Mouse (Mus musculus) forebrain, embryonic 15.5 days (tissue): ENCODE measurements around the gene Efna5. TPM values are rescaled to one million over a fixed set of nuclear protein-coding genes. Genes with fewer than 3 reads are reported as not detected.

ENCODE experiments used
- ATAC-seq: fragments of 200-750 bp; cut with Nextera tagmentation; replicated peaks from 2 replicates; pipeline ENCODE4 v1.8.0; 2017; ENCODE audit warnings: mild to moderate bottlenecking, moderate TSS enrichment, moderate library complexity
- H3K27ac ChIP-seq: fragments of 300-500 bp; sonication (generic); replicated peaks from 2 replicates; pipeline ENCODE4 v1.5.1; 2015; ENCODE audit warnings: mild to moderate bottlenecking, inconsistent platforms
- H3K27me3 ChIP-seq: fragments of 300-500 bp; sonication (generic); 2 replicates; pipeline ENCODE4 v1.6.1; 2015; ENCODE audit warnings: inconsistent platforms
- H3K36me3 ChIP-seq: fragments of 300-500 bp; sonication (generic); 2 replicates; pipeline ENCODE4 v1.6.1; 2015; ENCODE audit warnings: mild to moderate bottlenecking, inconsistent platforms
- H3K4me1 ChIP-seq: fragments of 300-500 bp; sonication (generic); 2 replicates; pipeline ENCODE4 v1.6.1; 2015; ENCODE audit warnings: inconsistent platforms
- H3K4me2 ChIP-seq: fragments of 300-500 bp; sonication (generic); replicated peaks from 2 replicates; pipeline ENCODE4 v1.6.1; 2015; ENCODE audit warnings: mild to moderate bottlenecking, inconsistent platforms
- H3K4me3 ChIP-seq: fragments of 300-500 bp; sonication (generic); 2 replicates; pipeline ENCODE4 v1.5.1; 2015; ENCODE audit warnings: mild to moderate bottlenecking, inconsistent platforms
- H3K9ac ChIP-seq: fragments of 300-500 bp; sonication (generic); replicated peaks from 2 replicates; pipeline ENCODE4 v1.6.1; 2015; ENCODE audit warnings: mild to moderate bottlenecking, inconsistent platforms
- H3K9me3 ChIP-seq: fragments of 300-500 bp; sonication (generic); 2 replicates; pipeline ENCODE4 v1.6.1; 2016; ENCODE audit warnings: inconsistent platforms
- WGBS: fragments of 180-500 bp; shearing (Covaris S2); methylation state at CpG from one replicate; pipeline ENCODE4 v1.1.7; 2015; ENCODE audit warnings: mixed read lengths; 5-methylcytosine and 5-hydroxymethylcytosine counted together
- polyA plus RNA-seq: library from polyadenylated mRNA; unstranded; fragments of >200 nt; fragmentation: Nextera tagmentation; extraction: Ambion mirVana; gene quantifications from 2 replicates; pipeline ENCODE4 v1.2.1, GENCODE M21; 2015

Gene Efna5
- polyA plus RNA-seq, result 19.7 and 24.6 TPM in 2 replicates

DNA sequence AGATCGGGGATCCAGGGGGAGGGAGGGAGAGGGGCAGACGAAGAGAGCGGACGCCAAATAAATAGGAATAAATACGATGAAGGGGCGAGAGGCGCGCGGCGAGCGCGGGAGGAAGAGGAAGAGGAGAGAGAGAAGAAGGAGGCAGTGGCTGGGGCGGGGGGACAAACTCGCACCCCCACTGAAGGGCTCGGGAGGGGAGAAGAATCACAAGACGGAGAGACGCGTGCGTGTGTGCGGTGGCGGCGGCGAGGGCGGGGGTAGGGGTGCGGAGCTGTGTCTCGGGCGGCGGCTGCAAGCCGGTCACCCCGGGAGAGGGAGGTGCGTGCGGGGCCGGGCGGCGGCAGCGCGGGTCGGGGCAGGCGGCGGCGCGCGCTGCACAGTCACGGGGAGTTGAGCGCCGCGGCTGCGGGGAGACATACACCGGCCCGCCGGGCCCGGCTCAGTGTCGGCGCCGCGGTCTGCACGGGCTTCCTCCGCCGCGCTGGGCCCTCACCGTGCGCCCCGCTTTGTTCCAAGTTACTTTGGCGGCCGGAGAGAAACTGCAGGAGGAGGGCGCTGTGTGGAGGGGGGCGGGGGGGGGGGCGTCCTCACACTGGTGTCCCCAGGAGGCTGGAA, at the start of gene Efna5:
Gene Efna5, minus strand, starts transcription at position 142 of the 615 bp plus-strand sequence.
- peaks cover 20% of the 10 kb centered on the region for H3K4me1 ChIP-seq
- peak within 1 kb of the TSS; percentile 78 for H3K9ac ChIP-seq
- WGBS, result under 1% methylated on average over 29 of the region's 68 CpGs
- no peaks in the 10 kb centered on the region for H3K36me3 ChIP-seq
- H3K9me3 ChIP-seq, result no peaks in the 10 kb centered on the region
- H3K27ac ChIP-seq, result peak within 1 kb of the TSS; percentile 86
- peak within 1 kb of the TSS; percentile 98 for H3K4me2 ChIP-seq
- H3K27me3 ChIP-seq, result peaks cover 25% of the 10 kb centered on the region; the same call in 1 of the 2 replicates
- peak; percentile 49 for ATAC-seq
- peak within 1 kb of the TSS; percentile 75 for H3K4me3 ChIP-seq

GRCm38 (mm10) chr17:62915304-62915703, 34.2 kb upstream of the Efna5 start:
- no peak for ATAC-seq
- no peaks in the 10 kb centered on the region for H3K36me3 ChIP-seq
- H3K27me3 ChIP-seq, result no peaks in the 10 kb centered on the region
- no peak overlapping the region for H3K9ac ChIP-seq
- WGBS, result 84% methylated on average over 4 of the region's 4 CpGs
- H3K4me1 ChIP-seq, result no peaks in the 10 kb centered on the region
- H3K9me3 ChIP-seq, result no peaks in the 10 kb centered on the region
- H3K27ac ChIP-seq, result no peak overlapping the region
- H3K4me2 ChIP-seq, result no peak overlapping the region
- H3K4me3 ChIP-seq, result no peak overlapping the region

- H3K27me3 ChIP-seq, result no peaks in the 10 kb centered on the region
- no peaks in the 10 kb centered on the region for H3K36me3 ChIP-seq
- no peak overlapping the region for H3K9ac ChIP-seq
- 61% methylated on average over 16 of the region's 16 CpGs for WGBS
- H3K9me3 ChIP-seq, result no peaks in the 10 kb centered on the region
- no peak overlapping the region for H3K4me2 ChIP-seq
- no peak overlapping the region for H3K27ac ChIP-seq
- H3K4me1 ChIP-seq, result no peaks in the 10 kb centered on the region
- no peak overlapping the region for H3K4me3 ChIP-seq
- ATAC-seq, result no peak
Observed at GRCm38 (mm10) chr17:62905692-62906445, 24.8 kb upstream of the Efna5 start.

GRCm38 (mm10) chr17:62899066-62899465, 17.9 kb upstream of the Efna5 start:
- Histone ChIP-seq H3K9me3 (no peaks in the 10 kb centered on the region), H3K27ac (no peak overlapping the region), H3K4me1 (no peaks in the 10 kb centered on the region), H3K27me3 (no peaks in the 10 kb centered on the region), H3K9ac (no peak overlapping the region), H3K4me3 (no peak overlapping the region), H3K4me2 (no peak overlapping the region), H3K36me3 (no peaks in the 10 kb centered on the region)
- WGBS, result 87% methylated on average over 6 of the region's 6 CpGs
- ATAC-seq, result no peak

GRCm38 (mm10) chr17:62889991-62890390, 8.9 kb upstream of the Efna5 start:
- H3K4me2 ChIP-seq, result no peak overlapping the region
- H3K4me1 ChIP-seq, result no peaks in the 10 kb centered on the region
- no peaks in the 10 kb centered on the region for H3K9me3 ChIP-seq
- no peak overlapping the region for H3K4me3 ChIP-seq
- H3K9ac ChIP-seq, result no peak overlapping the region
- no peaks in the 10 kb centered on the region for H3K36me3 ChIP-seq
- no peak overlapping the region for H3K27ac ChIP-seq
- WGBS, result 89% methylated on average over 5 of the region's 5 CpGs
- H3K27me3 ChIP-seq, result no peaks in the 10 kb centered on the region
- no peak for ATAC-seq

DNA sequence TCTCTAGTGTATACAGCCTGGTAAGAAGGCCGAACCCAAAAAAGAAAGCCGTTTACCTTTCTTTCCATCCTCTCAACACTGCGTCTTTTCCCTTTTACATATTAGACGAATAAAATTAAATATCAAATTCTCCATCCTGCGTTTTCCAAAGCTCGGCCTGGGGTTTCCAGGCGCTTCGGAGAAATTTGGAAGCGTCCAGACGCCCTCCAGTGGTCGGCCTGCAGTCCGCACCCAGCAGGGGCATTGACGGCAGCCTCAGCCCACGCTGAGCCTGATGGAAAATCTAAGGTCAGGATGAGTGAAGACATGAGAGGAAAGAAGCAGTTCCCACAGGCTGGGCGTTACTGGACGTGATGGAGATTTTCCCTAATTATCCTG, 3.0 kb upstream of the Efna5 start:
- Histone ChIP-seq H3K9ac (peak overlapping the region; percentile 78), H3K27me3 (0 out of 2 replicates have a peak, but pooled peaks cover 3% of the 10 kb centered on the region), H3K36me3 (no peaks in the 10 kb centered on the region), H3K9me3 (no peaks in the 10 kb centered on the region), H3K4me3 (peak overlapping the region; percentile 75), H3K4me1 (peaks cover 17% of the 10 kb centered on the region), H3K27ac (peak overlapping the region; percentile 53), H3K4me2 (peak overlapping the region; percentile 98)
- peak; percentile 17; the same call in 1 of the 2 replicates for ATAC-seq
- WGBS, result under 1% methylated on average over 16 of the region's 16 CpGs

- peak overlapping the region; percentile 75 for H3K4me3 ChIP-seq
- peak overlapping the region; percentile 53 for H3K27ac ChIP-seq
- no peaks in the 10 kb centered on the region for H3K9me3 ChIP-seq
- no peaks in the 10 kb centered on the region for H3K36me3 ChIP-seq
- peak overlapping the region; percentile 98 for H3K4me2 ChIP-seq
- ATAC-seq, result peak; percentile 26
- H3K27me3 ChIP-seq, result 0 out of 2 replicates have a peak, but pooled peaks cover 8% of the 10 kb centered on the region
- peaks cover 20% of the 10 kb centered on the region for H3K4me1 ChIP-seq
- WGBS, result under 1% methylated on average over 34 of the region's 34 CpGs
- H3K9ac ChIP-seq, result peak overlapping the region; percentile 78
Observed at GRCm38 (mm10) chr17:62883476-62884128, 2.5 kb upstream of the Efna5 start.

- WGBS, result under 1% methylated on average over 51 of the region's 53 CpGs
- peak overlapping the region; percentile 98 for H3K4me2 ChIP-seq
Observed at GRCm38 (mm10) chr17:62882726-62883475, 1.8 kb upstream of the Efna5 start.

GRCm38 (mm10) chr17:62881791-62882725, 941 bp upstream of the Efna5 start:
- peaks cover 19% of the 10 kb centered on the region; the same call in 1 of the 2 replicates for H3K27me3 ChIP-seq
- no peaks in the 10 kb centered on the region for H3K9me3 ChIP-seq
- H3K4me3 ChIP-seq, result peak overlapping the region; percentile 75
- peak; percentile 20 for ATAC-seq
- H3K36me3 ChIP-seq, result no peaks in the 10 kb centered on the region
- H3K4me1 ChIP-seq, result peaks cover 20% of the 10 kb centered on the region
- under 1% methylated on average over 58 of the region's 58 CpGs for WGBS
- H3K27ac ChIP-seq, result peak overlapping the region; percentile 86
- peak overlapping the region; percentile 98 for H3K4me2 ChIP-seq
- peak overlapping the region; percentile 78 for H3K9ac ChIP-seq

More at GRCm38 (mm10) chr17:62882726-62883475, 1.8 kb upstream of the Efna5 start:
- peaks cover 11% of the 10 kb centered on the region; the same call in 1 of the 2 replicates for H3K27me3 ChIP-seq
- peak overlapping the region; percentile 75 for H3K4me3 ChIP-seq
- H3K27ac ChIP-seq, result peak overlapping the region; percentile 86
- H3K36me3 ChIP-seq, result no peaks in the 10 kb centered on the region
- H3K9me3 ChIP-seq, result no peaks in the 10 kb centered on the region
- ATAC-seq, result peak; percentile 77
- peak overlapping the region; percentile 78 for H3K9ac ChIP-seq
- peaks cover 20% of the 10 kb centered on the region for H3K4me1 ChIP-seq

DNA sequence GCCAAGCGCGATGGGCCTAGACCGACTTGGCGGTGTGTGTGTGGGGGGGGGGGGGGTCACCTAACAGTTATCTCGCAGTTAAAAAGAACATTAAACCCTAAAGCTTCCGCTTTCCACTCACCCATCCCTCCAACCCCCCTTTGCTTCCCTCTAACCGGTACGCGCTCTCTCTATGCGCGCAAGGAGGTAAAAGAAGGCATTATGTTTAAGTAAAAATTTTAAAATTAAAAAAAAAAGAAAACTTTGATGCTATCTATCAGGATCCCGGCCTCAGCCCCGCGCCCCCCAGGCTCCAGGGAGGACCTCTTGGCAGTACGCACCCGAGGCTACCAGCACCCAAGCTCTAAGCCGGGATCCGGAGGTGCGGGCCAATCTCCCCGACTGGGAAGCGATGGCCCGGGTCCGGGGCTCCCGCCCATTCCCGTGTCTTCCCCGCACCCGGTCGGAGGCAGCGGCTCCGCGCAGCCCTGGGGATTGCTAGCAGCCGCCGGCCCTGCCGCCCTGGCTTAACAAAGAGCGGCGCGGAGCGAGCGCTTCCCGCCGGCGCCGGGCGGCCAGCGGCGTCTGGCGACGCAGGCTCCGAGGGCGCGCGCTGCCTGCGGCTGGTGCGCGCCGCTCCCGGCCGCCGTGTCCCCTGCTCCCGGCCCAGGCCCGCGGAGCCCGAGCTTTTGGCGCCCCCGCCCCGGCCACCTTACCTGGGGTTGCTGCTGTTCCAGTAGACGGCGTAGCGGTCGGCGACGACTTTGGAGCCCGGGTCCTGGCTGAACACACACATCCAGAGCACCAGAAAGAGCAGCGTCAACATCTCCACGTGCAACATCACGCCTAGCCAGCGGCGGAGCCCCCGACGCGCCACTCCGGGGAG, 574 bp downstream of the Efna5 start:
- Histone ChIP-seq H3K4me1 (peaks cover 20% of the 10 kb centered on the region), H3K27ac (peak overlapping the region; percentile 86), H3K4me2 (peak overlapping the region; percentile 98), H3K36me3 (no peaks in the 10 kb centered on the region), H3K4me3 (peak overlapping the region; percentile 75), H3K9me3 (no peaks in the 10 kb centered on the region), H3K9ac (peak overlapping the region; percentile 78), H3K27me3 (peaks cover 29% of the 10 kb centered on the region; the same call in 1 of the 2 replicates)
- under 1% methylated on average over 82 of the region's 82 CpGs for WGBS
- ATAC-seq, result peak; percentile 24
